Mouse (Mus musculus): Measurements from ENCODE around the gene Ccnyl1. TPM values are rescaled to one million over a fixed set of nuclear protein-coding genes. Genes with fewer than 3 reads are reported as not detected.

Gene Ccnyl1
- total and polyA plus RNA-seq, 3 experiments: 2.8 to 9.0 (median 5.3) TPM

DNA sequence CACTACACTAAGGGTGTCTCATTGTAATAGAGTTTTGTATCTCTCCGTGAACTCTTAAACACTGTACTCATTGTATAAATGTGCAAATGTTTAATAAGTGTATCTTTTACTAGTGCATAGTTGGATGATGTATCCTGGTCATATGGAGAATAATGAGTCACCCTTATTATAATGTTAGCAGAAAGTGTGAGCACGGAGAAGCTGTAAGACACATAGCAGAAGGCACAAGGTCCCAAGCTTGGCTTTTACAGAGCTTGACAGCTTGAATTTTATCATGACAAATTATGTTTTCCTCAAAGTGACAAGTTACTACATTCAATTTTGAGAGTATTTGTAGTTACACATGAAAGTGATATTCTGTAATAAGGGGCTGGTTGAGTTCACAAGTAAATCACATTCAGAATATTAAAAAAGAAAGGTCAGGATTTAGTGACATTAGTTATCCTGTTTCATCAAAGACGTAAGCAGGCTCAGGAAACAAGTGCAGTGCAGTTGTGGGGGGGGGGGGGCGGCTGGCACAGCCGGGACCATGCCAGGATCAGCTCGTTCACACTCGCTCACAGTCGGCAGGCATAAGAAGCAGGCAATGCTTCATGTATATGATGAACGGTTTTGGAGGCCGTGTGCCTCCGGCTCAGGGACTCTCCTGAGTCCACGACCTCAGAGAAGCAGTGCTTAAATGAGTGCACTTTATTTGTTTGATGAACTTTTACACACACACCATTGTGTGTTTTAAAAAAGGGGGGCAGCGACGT, 21.9 kb downstream of the Ccnyl1 start:
- TF ChIP-seq MXI1 (IDR thresholded peaks at IDR 0.05; ENCODE audit: low read depth, low read length): no peak
- TF ChIP-seq ZNF384 (IDR thresholded peaks at IDR 0.05; ENCODE audit: low read depth, low read length): no peak
- no peak for TF ChIP-seq CHD1 (IDR thresholded peaks at IDR 0.05; ENCODE audit: low read depth, low read length)
- TF ChIP-seq ZC3H11A (IDR thresholded peaks at IDR 0.05; ENCODE audit: low read depth, low read length): no peak
- TF ChIP-seq USF2 (conservative IDR thresholded peaks at IDR 0.05; ENCODE audit: low read depth, low read length): no peak
- no peak for TF ChIP-seq MAZ (IDR thresholded peaks at IDR 0.05; ENCODE audit: low read depth, low read length)
- no peak for TF ChIP-seq MAX (IDR thresholded peaks at IDR 0.05; ENCODE audit: low read length)
- TF ChIP-seq IRF4 (IDR thresholded peaks at IDR 0.05; ENCODE audit: low read depth, low read length): no peak
- TF ChIP-seq UBTF (IDR thresholded peaks at IDR 0.05; ENCODE audit: low read depth, low read length): no peak
- TF ChIP-seq GABPA (IDR thresholded peaks at IDR 0.05; ENCODE audit: insufficient replicate concordance, low read depth, low read length): no peak
- Histone ChIP-seq H3K9ac (ENCODE audit: insufficient read depth, low read depth) (no peak overlapping the region), H3K36me3 (replicated peaks in 1 of 2; ENCODE audit: control insufficient read depth in 1 of 2, insufficient read depth in 1 of 2, low read length in 1 of 2) (peaks cover 0 to 8% of the 10 kb centered on the region in 2 experiments), H3K4me3 (replicated peaks in 1 of 3; ENCODE audit: low read depth in 2 of 3, low read length in 2 of 3, poor library complexity in 1 of 3) (no peak overlapping the region), H3K27ac (ENCODE audit: insufficient read depth, low read depth) (no peak overlapping the region), H3K79me2 (replicated peaks; ENCODE audit: control insufficient read depth, extremely low read depth, insufficient read depth, poor library complexity, severe bottlenecking) (no peaks in the 10 kb centered on the region), H3K4me1 (ENCODE audit: control insufficient read depth in 1 of 2, insufficient read depth in 2 of 2) (peaks cover 0 to 5% of the 10 kb centered on the region in 2 experiments; a peak in 2 of 4 replicates), H3K4me2 (ENCODE audit: insufficient read depth, low read depth, poor library complexity, severe bottlenecking) (no peak overlapping the region), H3K9me3 (replicated peaks; ENCODE audit: low read length) (no peaks in the 10 kb centered on the region), H3K27me3 (replicated peaks) (no peaks in the 10 kb centered on the region)
- dilution Hi-C loops (cut with MboI; ENCODE audit: extremely low pct_ligation_motif_present, extremely low pct_unique_long_range_greater_than_20kb, low sequenced_read_pairs): no loop called here
- DNase-seq (ENCODE audit: extremely low read depth): no peak
- in situ Hi-C loops (cut with MboI; ENCODE audit: low pct_ligation_motif_present, low pct_unique_long_range_greater_than_20kb, low sequenced_read_pairs): loop anchor here (25.0 kb wide), 1 partner anchor 1050 kb away; no protein-coding TSS in a partner anchor

GRCm38 (mm10) chr1:64715458-64715857, 25.2 kb downstream of the Ccnyl1 start:
- in situ Hi-C loops (cut with MboI; ENCODE audit: low pct_ligation_motif_present, low pct_unique_long_range_greater_than_20kb, low sequenced_read_pairs): loop anchor here (25.0 kb wide), 1 partner anchor 1053 kb away; no protein-coding TSS in a partner anchor
- TF ChIP-seq TCF12 (IDR thresholded peaks at IDR 0.05; ENCODE audit: low read depth, low read length) (no peak), UBTF (IDR thresholded peaks at IDR 0.05; ENCODE audit: low read depth, low read length) (no peak), NRF1 (IDR thresholded peaks at IDR 0.05; ENCODE audit: low read depth, low read length) (no peak), MAZ (IDR thresholded peaks at IDR 0.05; ENCODE audit: low read depth, low read length) (no peak), PAX5 (IDR thresholded peaks at IDR 0.05; ENCODE audit: low read length) (no peak), EP300 (IDR thresholded peaks at IDR 0.05; ENCODE audit: low read length) (no peak), POLR2AphosphoS2 (IDR thresholded peaks at IDR 0.05; ENCODE audit: low read depth, low read length) (no peak), HCFC1 (IDR thresholded peaks at IDR 0.05; ENCODE audit: low read depth, low read length) (no peak), ZNF384 (IDR thresholded peaks at IDR 0.05; ENCODE audit: low read depth, low read length) (no peak), MXI1 (IDR thresholded peaks at IDR 0.05; ENCODE audit: low read depth, low read length) (no peak), MEF2A (IDR thresholded peaks at IDR 0.05; ENCODE audit: borderline replicate concordance, low read depth, low read length) (no peak), ELF1 (IDR thresholded peaks at IDR 0.05; ENCODE audit: low read depth, low read length) (no peak), MYC (IDR thresholded peaks at IDR 0.05; ENCODE audit: low read depth, low read length) (no peak)
- DNase-seq (ENCODE audit: extremely low read depth): no peak
- H3K27ac ChIP-seq (ENCODE audit: insufficient read depth, low read depth): no peak overlapping the region
- H3K4me3 ChIP-seq (replicated peaks in 1 of 3; ENCODE audit: low read depth in 2 of 3, low read length in 2 of 3, poor library complexity in 1 of 3): no peak overlapping the region
- H3K36me3 ChIP-seq (replicated peaks in 1 of 2; ENCODE audit: control insufficient read depth in 1 of 2, insufficient read depth in 1 of 2, low read length in 1 of 2): peaks cover 2 to 12% of the 10 kb centered on the region in 2 experiments
- dilution Hi-C loops (cut with MboI; ENCODE audit: extremely low pct_ligation_motif_present, extremely low pct_unique_long_range_greater_than_20kb, low sequenced_read_pairs): no loop called here
- no peak overlapping the region for H3K9ac ChIP-seq (ENCODE audit: insufficient read depth, low read depth)
- no peaks in the 10 kb centered on the region for H3K79me2 ChIP-seq (replicated peaks; ENCODE audit: control insufficient read depth, extremely low read depth, insufficient read depth, poor library complexity, severe bottlenecking)
- H3K27me3 ChIP-seq (replicated peaks): no peaks in the 10 kb centered on the region
- H3K4me1 ChIP-seq (ENCODE audit: control insufficient read depth in 1 of 2, insufficient read depth in 2 of 2): peaks cover 0 to 11% of the 10 kb centered on the region in 2 experiments; a peak in 2 of 4 replicates
- H3K9me3 ChIP-seq (replicated peaks; ENCODE audit: low read length): no peaks in the 10 kb centered on the region
- H3K4me2 ChIP-seq (ENCODE audit: insufficient read depth, low read depth, poor library complexity, severe bottlenecking): no peak overlapping the region
